Mouse (Mus musculus): ENCODE data around the gene Gtpbp10. TPM values are rescaled to one million over a fixed set of nuclear protein-coding genes. Genes with fewer than 3 reads are reported as not detected.

Gtpbp10 gene
- polyA plus RNA-seq, 1 experiment: 14.4 TPM

- 80% methylated on average over 10 of the region's 10 CpGs for WGBS
- no peak overlapping the region for H3K4me3 ChIP-seq (replicated peaks; ENCODE audit: control insufficient read depth, low read depth, low read length)
These were observed 51.1 kb downstream of the Gtpbp10 start for GRCm38 (mm10) chr5:5508231-5508630.

GRCm38 (mm10) chr5:5507701-5508225 lies 51.6 kb downstream of the Gtpbp10 start:
- Histone ChIP-seq H3K4me3 (replicated peaks; ENCODE audit: control insufficient read depth, low read depth, low read length) (no peak overlapping the region), H3K27ac (ENCODE audit: control insufficient read depth, insufficient read depth, low read depth, low read length, poor library complexity) (no peak overlapping the region), H3K4me1 (ENCODE audit: control insufficient read depth, insufficient read depth, low read length) (no peaks in the 10 kb centered on the region)
- WGBS: 66% methylated on average over 20 of the region's 20 CpGs
- no peak for TF ChIP-seq POLR2A (IDR thresholded peaks at IDR 0.05; ENCODE audit: borderline replicate concordance, control insufficient read depth, low read depth, low read length)
- peak; percentile 59; the same call in 1 of the 2 replicates for TF ChIP-seq CTCF (IDR thresholded peaks at IDR 0.05; ENCODE audit: control insufficient read depth, insufficient read depth, low read length)

More at GRCm38 (mm10) chr5:5508231-5508630, 51.1 kb downstream of the Gtpbp10 start:
- Histone ChIP-seq H3K4me1 (ENCODE audit: control insufficient read depth, insufficient read depth, low read length) (no peaks in the 10 kb centered on the region), H3K27ac (ENCODE audit: control insufficient read depth, insufficient read depth, low read depth, low read length, poor library complexity) (no peak overlapping the region)
- TF ChIP-seq POLR2A (IDR thresholded peaks at IDR 0.05; ENCODE audit: borderline replicate concordance, control insufficient read depth, low read depth, low read length) (no peak), CTCF (IDR thresholded peaks at IDR 0.05; ENCODE audit: control insufficient read depth, insufficient read depth, low read length) (no peak)

- Histone ChIP-seq H3K27ac (ENCODE audit: control insufficient read depth, insufficient read depth, low read depth, low read length, poor library complexity) (no peak overlapping the region), H3K4me3 (replicated peaks; ENCODE audit: control insufficient read depth, low read depth, low read length) (no peak overlapping the region), H3K4me1 (ENCODE audit: control insufficient read depth, insufficient read depth, low read length) (no peaks in the 10 kb centered on the region)
- 79% methylated on average over 13 of the region's 13 CpGs for WGBS
- no peak for TF ChIP-seq CTCF (IDR thresholded peaks at IDR 0.05; ENCODE audit: control insufficient read depth, insufficient read depth, low read length)
- TF ChIP-seq POLR2A (IDR thresholded peaks at IDR 0.05; ENCODE audit: borderline replicate concordance, control insufficient read depth, low read depth, low read length): no peak
These were observed 54.9 kb downstream of the Gtpbp10 start for GRCm38 (mm10) chr5:5504456-5504855.

- no peak overlapping the region for H3K4me3 ChIP-seq (replicated peaks; ENCODE audit: control insufficient read depth, low read depth, low read length)
- H3K27ac ChIP-seq (ENCODE audit: control insufficient read depth, insufficient read depth, low read depth, low read length, poor library complexity): no peak overlapping the region
- no peaks in the 10 kb centered on the region for H3K4me1 ChIP-seq (ENCODE audit: control insufficient read depth, insufficient read depth, low read length)
- TF ChIP-seq CTCF (IDR thresholded peaks at IDR 0.05; ENCODE audit: control insufficient read depth, insufficient read depth, low read length): no peak
- TF ChIP-seq POLR2A (IDR thresholded peaks at IDR 0.05; ENCODE audit: borderline replicate concordance, control insufficient read depth, low read depth, low read length): no peak
- WGBS: 84% methylated on average over 4 of the region's 4 CpGs
These were observed 56.0 kb downstream of the Gtpbp10 start for GRCm38 (mm10) chr5:5503381-5503780.

GRCm38 (mm10) chr5:5501583-5501982 lies 57.8 kb downstream of the Gtpbp10 start:
- TF ChIP-seq POLR2A (IDR thresholded peaks at IDR 0.05; ENCODE audit: borderline replicate concordance, control insufficient read depth, low read depth, low read length) (no peak), CTCF (IDR thresholded peaks at IDR 0.05; ENCODE audit: control insufficient read depth, insufficient read depth, low read length) (no peak)
- H3K27ac ChIP-seq (ENCODE audit: control insufficient read depth, insufficient read depth, low read depth, low read length, poor library complexity): no peak overlapping the region
- WGBS: 41% methylated on average over 2 of the region's 2 CpGs
- H3K4me1 ChIP-seq (ENCODE audit: control insufficient read depth, insufficient read depth, low read length): no peaks in the 10 kb centered on the region
- no peak overlapping the region for H3K4me3 ChIP-seq (replicated peaks; ENCODE audit: control insufficient read depth, low read depth, low read length)

- TF ChIP-seq CTCF (IDR thresholded peaks at IDR 0.05; ENCODE audit: control insufficient read depth, insufficient read depth, low read length) (no peak), POLR2A (IDR thresholded peaks at IDR 0.05; ENCODE audit: borderline replicate concordance, control insufficient read depth, low read depth, low read length) (no peak)
- 61% methylated on average over 3 of the region's 3 CpGs for WGBS
- no peaks in the 10 kb centered on the region for H3K4me1 ChIP-seq (ENCODE audit: control insufficient read depth, insufficient read depth, low read length)
- no peak overlapping the region for H3K27ac ChIP-seq (ENCODE audit: control insufficient read depth, insufficient read depth, low read depth, low read length, poor library complexity)
- no peak overlapping the region for H3K4me3 ChIP-seq (replicated peaks; ENCODE audit: control insufficient read depth, low read depth, low read length)
These were observed 62.9 kb downstream of the Gtpbp10 start for GRCm38 (mm10) chr5:5496393-5496792.

- Histone ChIP-seq H3K4me3 (replicated peaks; ENCODE audit: control insufficient read depth, low read depth, low read length) (no peak overlapping the region), H3K4me1 (ENCODE audit: control insufficient read depth, insufficient read depth, low read length) (no peaks in the 10 kb centered on the region), H3K27ac (ENCODE audit: control insufficient read depth, insufficient read depth, low read depth, low read length, poor library complexity) (no peak overlapping the region)
- 64% methylated on average over 4 of the region's 4 CpGs for WGBS
- TF ChIP-seq POLR2A (IDR thresholded peaks at IDR 0.05; ENCODE audit: borderline replicate concordance, control insufficient read depth, low read depth, low read length) (no peak), CTCF (IDR thresholded peaks at IDR 0.05; ENCODE audit: control insufficient read depth, insufficient read depth, low read length) (no peak)
These were observed 64.3 kb downstream of the Gtpbp10 start for GRCm38 (mm10) chr5:5495042-5495441.

GRCm38 (mm10) chr5:5494269-5495005 lies 64.9 kb downstream of the Gtpbp10 start:
- peak; percentile 53 for TF ChIP-seq CTCF (IDR thresholded peaks at IDR 0.05; ENCODE audit: control insufficient read depth, insufficient read depth, low read length)
- TF ChIP-seq POLR2A (IDR thresholded peaks at IDR 0.05; ENCODE audit: borderline replicate concordance, control insufficient read depth, low read depth, low read length): no peak
- H3K4me1 ChIP-seq (ENCODE audit: control insufficient read depth, insufficient read depth, low read length): no peaks in the 10 kb centered on the region
- no peak overlapping the region for H3K4me3 ChIP-seq (replicated peaks; ENCODE audit: control insufficient read depth, low read depth, low read length)
- H3K27ac ChIP-seq (ENCODE audit: control insufficient read depth, insufficient read depth, low read depth, low read length, poor library complexity): no peak overlapping the region
- WGBS: 40% methylated on average over 16 of the region's 16 CpGs

All from bone marrow, adult 2 months (tissue).